20 mouse cellular contexts compared by ENCODE assay signal in genomic region chr14:46956121-46956520, GRCm38 (mm10).
DNase-seq lines count a peak whose midpoint lies in the region; ATAC-seq and TF ChIP-seq lines count a peak whose summit lies in the region.
"Had no signal": no experiment of that assay in that cellular context is flagged by ENCODE, and none has a peak within 500 bp of the region (broad histone marks: within the 10 kb centered on the region; RNA-seq: fewer than 3 reads in every experiment).

No protein-coding gene starts in this region.

- WGBS in hindbrain, embryonic 11.5 days: 31% methylated on average over 7 of the region's 7 CpGs
- WGBS in hindbrain, postnatal 0 days: 56% methylated on average over 7 of the region's 7 CpGs
- 16% methylated on average over 7 of the region's 7 CpGs for WGBS in lung, embryonic 14.5 days

- H3K9me3 ChIP-seq in hindbrain, embryonic 11.5 days (ENCODE audit: control insufficient read depth, low read length): no peaks in the 10 kb centered on the region
- H3K9me3 ChIP-seq in hindbrain, postnatal 0 days (ENCODE audit: low read length): no peaks in the 10 kb centered on the region
- H3K9me3 ChIP-seq in lung, embryonic 14.5 days (ENCODE audit: low read depth, low read length): no peaks in the 10 kb centered on the region
- H3K9me3 ChIP-seq: embryonic facial prominence, embryonic 15.5 days; forebrain, embryonic 15.5 days; liver, embryonic 13.5 days; megakaryocyte, embryonic 14.5 days; neural tube, embryonic 13.5 days had no signal

- H3K4me2 ChIP-seq in hindbrain, embryonic 11.5 days (replicated peaks; ENCODE audit: low read depth, low read length): no peak overlapping the region
- no peak overlapping the region for H3K4me2 ChIP-seq in hindbrain, postnatal 0 days (ENCODE audit: low read depth, low read length)
- H3K4me2 ChIP-seq in lung, embryonic 14.5 days: no peak overlapping the region
- H3K4me2 ChIP-seq: embryonic facial prominence, embryonic 15.5 days; forebrain, embryonic 15.5 days; liver, embryonic 13.5 days; neural tube, embryonic 13.5 days had no signal

- peak; percentile 16 for DNase-seq in gastrocnemius, adult 2 months
- no peak for DNase-seq in gastrocnemius, postnatal 25 days
- peak; percentile 28 for DNase-seq in hindbrain, embryonic 11.5 days (ENCODE audit: low spot score)
- no peak for DNase-seq in hindbrain, postnatal 0 days (ENCODE audit: low spot score)
- DNase-seq in lung, embryonic 14.5 days: peak; percentile 57
- no peak for DNase-seq in lung, postnatal 14 days
- DNase-seq in adrenal gland, adult 18-20 months (ENCODE audit: low spot score in 2 of 2): no peak
- no peak for DNase-seq in Muller cell, postnatal 12 days (ENCODE audit: inconsistent ontology term)
- DNase-seq: adrenal gland, postnatal 25 days; cerebellum, adult 9-10 months; gastrocnemius, postnatal 36 days; liver, embryonic 13.5 days; lung, adult 2 months; midbrain, embryonic 14.5 days had no signal

- no peaks in the 10 kb centered on the region for H3K36me3 ChIP-seq in hindbrain, embryonic 11.5 days (ENCODE audit: control insufficient read depth, insufficient read depth, low read length)
- no peaks in the 10 kb centered on the region for H3K36me3 ChIP-seq in hindbrain, postnatal 0 days (ENCODE audit: insufficient read depth, low read length)
- H3K36me3 ChIP-seq in lung, embryonic 14.5 days (ENCODE audit: insufficient read depth): no peaks in the 10 kb centered on the region
- H3K36me3 ChIP-seq: embryonic facial prominence, embryonic 15.5 days; forebrain, embryonic 15.5 days; liver, embryonic 13.5 days; neural tube, embryonic 13.5 days had no signal

- no peaks in the 10 kb centered on the region for H3K27me3 ChIP-seq in hindbrain, embryonic 11.5 days (ENCODE audit: control insufficient read depth, insufficient read depth, low read length)
- no peaks in the 10 kb centered on the region for H3K27me3 ChIP-seq in hindbrain, postnatal 0 days (ENCODE audit: insufficient read depth, low read length)
- no peaks in the 10 kb centered on the region for H3K27me3 ChIP-seq in lung, embryonic 14.5 days (ENCODE audit: insufficient read depth, low read length)
- H3K27me3 ChIP-seq: embryonic facial prominence, embryonic 15.5 days; forebrain, embryonic 15.5 days; liver, embryonic 13.5 days; neural tube, embryonic 13.5 days had no signal

- ATAC-seq in hindbrain, embryonic 11.5 days (ENCODE audit: low FRiP score): no peak
- no peak for ATAC-seq in hindbrain, postnatal 0 days
- no peak for ATAC-seq in lung, embryonic 14.5 days (ENCODE audit: insufficient read depth)
- ATAC-seq: forebrain, embryonic 15.5 days; hindbrain, embryonic 16.5 days; intestine, embryonic 16.5 days had no signal

- no peak overlapping the region for H3K4me3 ChIP-seq in gastrocnemius, adult 2 months
- no peak overlapping the region for H3K4me3 ChIP-seq in hindbrain, embryonic 11.5 days (ENCODE audit: low read depth, low read length)
- H3K4me3 ChIP-seq in hindbrain, postnatal 0 days (ENCODE audit: low read length): no peak overlapping the region
- no peak overlapping the region for H3K4me3 ChIP-seq in lung, embryonic 14.5 days (ENCODE audit: low read depth, low read length)
- H3K4me3 ChIP-seq: embryonic facial prominence, embryonic 15.5 days; forebrain, embryonic 15.5 days; liver, embryonic 13.5 days; megakaryocyte, embryonic 14.5 days; neural tube, embryonic 13.5 days had no signal

- H3K27ac ChIP-seq in gastrocnemius, adult 2 months: peak overlapping the region; percentile 63
- H3K27ac ChIP-seq in hindbrain, embryonic 11.5 days (ENCODE audit: low read depth, low read length): no peak overlapping the region
- H3K27ac ChIP-seq in hindbrain, postnatal 0 days: no peak overlapping the region
- 0 out of 2 replicates have a peak overlapping the region, but pooled peaks have one; percentile 16 for H3K27ac ChIP-seq in lung, embryonic 14.5 days (ENCODE audit: low read depth)
- H3K27ac ChIP-seq: embryonic facial prominence, embryonic 15.5 days; forebrain, embryonic 15.5 days; liver, embryonic 13.5 days; neural tube, embryonic 13.5 days had no signal

- H3K4me1 ChIP-seq in hindbrain, embryonic 11.5 days (replicated peaks; ENCODE audit: control insufficient read depth, insufficient read depth, low read length): no peaks in the 10 kb centered on the region
- no peaks in the 10 kb centered on the region for H3K4me1 ChIP-seq in hindbrain, postnatal 0 days (ENCODE audit: insufficient read depth, low read length)
- H3K4me1 ChIP-seq in lung, embryonic 14.5 days (ENCODE audit: insufficient read depth): peaks cover 9% of the 10 kb centered on the region
- H3K4me1 ChIP-seq: forebrain, embryonic 15.5 days; megakaryocyte, embryonic 14.5 days had no signal

- no peak overlapping the region for H3K9ac ChIP-seq in hindbrain, embryonic 11.5 days (ENCODE audit: low read depth, low read length)
- no peak overlapping the region for H3K9ac ChIP-seq in hindbrain, postnatal 0 days (replicated peaks; ENCODE audit: low read length)
- H3K9ac ChIP-seq in lung, embryonic 14.5 days: no peak overlapping the region
- H3K9ac ChIP-seq: embryonic facial prominence, embryonic 15.5 days; forebrain, embryonic 15.5 days; liver, embryonic 13.5 days; neural tube, embryonic 13.5 days had no signal

- no peak for TF ChIP-seq CTCF in gastrocnemius, adult 2 months (IDR thresholded peaks at IDR 0.05)
- TF ChIP-seq CTCF in hindbrain, postnatal 0 days (IDR thresholded peaks at IDR 0.05; ENCODE audit: low read depth): no peak
- TF ChIP-seq CTCF in lung, embryonic 14.5 days (IDR thresholded peaks at IDR 0.05; ENCODE audit: low read depth): no peak

- intact Hi-C loops in gastrocnemius, adult 2 months (cut with DNase I): no loop called here

Comparison
In these comparisons a context has a peak if more than half of its experiments do, and no peak if none do; other contexts are left out.
1. DNase-seq: peak in gastrocnemius, adult 2 months (single experiment), hindbrain, embryonic 11.5 days (single experiment) and lung, embryonic 14.5 days (single experiment); none in gastrocnemius, postnatal 25 days (single experiment), hindbrain, postnatal 0 days (single experiment), lung, postnatal 14 days (single experiment), adrenal gland, adult 18-20 months (0 of 2) and Muller cell, postnatal 12 days (single experiment).
2. H3K27ac ChIP-seq: peak in gastrocnemius, adult 2 months (single experiment) and lung, embryonic 14.5 days (single experiment); none in hindbrain, embryonic 11.5 days (single experiment) and hindbrain, postnatal 0 days (single experiment).